Mouse (Mus musculus) midbrain, embryonic 11.5 days (tissue): ENCODE data around the gene Golga2. TPM values are rescaled to one million over a fixed set of nuclear protein-coding genes. Genes with fewer than 3 reads are reported as not detected.

Source experiments
- ATAC-seq: fragments of 200-750 bp; cut with Nextera tagmentation; 2 replicates; pipeline ENCODE4 v1.8.0; 2017; ENCODE audit warnings: moderate TSS enrichment, moderate library complexity; ENCODE audit not compliant: low FRiP score
- DNase-seq: peaks from one replicate; pipeline ENCODE4 v3.0.0; 2015; ENCODE audit warnings: low spot score; ENCODE audit errors: missing footprints
- H3K27ac ChIP-seq: fragments of 300-500 bp; sonication (generic); 2 replicates; pipeline ENCODE4 v1.5.1; 2014; ENCODE audit warnings: low read depth, low read length
- H3K27me3 ChIP-seq: fragments of 300-500 bp; sonication (generic); 2 replicates; pipeline ENCODE4 v1.6.1; 2014; ENCODE audit warnings: mild to moderate bottlenecking, low read length, moderate library complexity, mixed read lengths; ENCODE audit not compliant: control insufficient read depth, insufficient read depth
- H3K36me3 ChIP-seq: fragments of 300-500 bp; sonication (generic); 2 replicates; pipeline ENCODE4 v1.6.1; 2014; ENCODE audit warnings: mild to moderate bottlenecking, low read length, moderate library complexity, mixed read lengths; ENCODE audit not compliant: control insufficient read depth, insufficient read depth
- H3K4me1 ChIP-seq: fragments of 300-500 bp; sonication (generic); 2 replicates; pipeline ENCODE4 v1.6.1; 2014; ENCODE audit warnings: low read length; ENCODE audit not compliant: control insufficient read depth, insufficient read depth
- H3K4me2 ChIP-seq: fragments of 300-500 bp; sonication (generic); 2 replicates; pipeline ENCODE4 v1.6.1; 2014; ENCODE audit warnings: mild to moderate bottlenecking, moderate library complexity
- H3K4me3 ChIP-seq: fragments of 300-500 bp; sonication (generic); 2 replicates; pipeline ENCODE4 v1.5.1; 2014; ENCODE audit warnings: low read depth, low read length
- H3K9ac ChIP-seq: fragments of 300-500 bp; sonication (generic); 2 replicates; pipeline ENCODE4 v1.6.1; 2014; ENCODE audit warnings: low read length
- H3K9me3 ChIP-seq: fragments of 300-500 bp; sonication (generic); 2 replicates; pipeline ENCODE4 v1.6.1; 2016; ENCODE audit warnings: low read length; ENCODE audit not compliant: control insufficient read depth
- WGBS: fragments of 180-500 bp; shearing (Covaris S2); extraction: QIAGEN DNeasy Blood & Tissue Kit; methylation state at CpG from one replicate; pipeline ENCODE4 v1.1.7; 2014; 5-methylcytosine and 5-hydroxymethylcytosine counted together
- polyA plus RNA-seq: library from polyadenylated mRNA; unstranded; fragments of >200 nt; fragmentation: Nextera tagmentation; extraction: Ambion mirVana; gene quantifications from 2 replicates; pipeline ENCODE4 v1.2.1, GENCODE M21; 2014

Golga2 gene
- polyA plus RNA-seq, 1 experiment from 2014 or later = 16.7 TPM

- Histone ChIP-seq H3K4me1 (no peaks in the 10 kb centered on the region), H3K27me3 (no peaks in the 10 kb centered on the region), H3K4me3 (no peak overlapping the region), H3K36me3 (no peaks in the 10 kb centered on the region), H3K9ac (no peak overlapping the region), H3K27ac (no peak overlapping the region), H3K9me3 (no peaks in the 10 kb centered on the region), H3K4me2 (no peak overlapping the region)
- 46% methylated on average over 6 of the region's 6 CpGs for WGBS
- DNase-seq = no peak
- no peak for ATAC-seq
Observed at GRCm38 (mm10) chr2:32329531-32329930, 42.3 kb downstream of the Golga2 start.

GRCm38 (mm10) chr2:32332159-32332558, 45.0 kb downstream of the Golga2 start:
- no peak overlapping the region for H3K9ac ChIP-seq
- no peaks in the 10 kb centered on the region for H3K4me1 ChIP-seq
- H3K4me2 ChIP-seq = no peak overlapping the region
- H3K27me3 ChIP-seq = no peaks in the 10 kb centered on the region
- H3K9me3 ChIP-seq = no peaks in the 10 kb centered on the region
- 89% methylated on average over 5 of the region's 5 CpGs for WGBS
- no peaks in the 10 kb centered on the region for H3K36me3 ChIP-seq
- H3K27ac ChIP-seq = no peak overlapping the region
- no peak for ATAC-seq
- H3K4me3 ChIP-seq = no peak overlapping the region
- DNase-seq = no peak

DNA sequence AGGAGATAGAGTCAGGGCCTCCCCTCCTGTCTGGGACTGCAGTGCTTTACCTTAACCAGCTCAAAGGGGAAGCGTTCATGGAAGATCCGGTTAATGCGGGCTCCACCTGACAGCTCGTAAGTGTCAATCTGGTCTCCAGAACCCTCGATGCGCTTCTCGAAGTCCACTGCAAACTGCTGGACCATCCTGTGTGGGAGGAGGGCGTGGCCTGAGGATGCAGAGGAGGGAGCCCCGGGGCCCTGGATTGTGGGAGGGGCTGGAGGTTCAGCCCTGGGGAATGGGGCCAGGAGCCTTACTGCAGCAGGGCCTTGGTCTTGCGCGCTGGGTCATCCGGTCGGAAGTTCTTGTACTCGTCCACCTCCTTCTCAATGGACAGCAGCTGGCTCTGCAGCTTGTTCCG, 48.7 kb downstream of the Golga2 start:
- H3K4me3 ChIP-seq = no peak overlapping the region
- no peak overlapping the region for H3K27ac ChIP-seq
- H3K9ac ChIP-seq = no peak overlapping the region
- ATAC-seq (no peak), DNase-seq (no peak)
- no peaks in the 10 kb centered on the region for H3K9me3 ChIP-seq
- no peaks in the 10 kb centered on the region for H3K36me3 ChIP-seq
- H3K27me3 ChIP-seq = no peaks in the 10 kb centered on the region
- H3K4me1 ChIP-seq = no peaks in the 10 kb centered on the region
- no peak overlapping the region for H3K4me2 ChIP-seq
- WGBS = 55% methylated on average over 15 of the region's 15 CpGs

GRCm38 (mm10) chr2:32339912-32340642, 52.9 kb downstream of the Golga2 start:
- no peak for DNase-seq
- H3K27me3 ChIP-seq = no peaks in the 10 kb centered on the region
- no peak overlapping the region for H3K9ac ChIP-seq
- H3K4me2 ChIP-seq = no peak overlapping the region
- 42% methylated on average over 26 of the region's 26 CpGs for WGBS
- H3K9me3 ChIP-seq = no peaks in the 10 kb centered on the region
- H3K27ac ChIP-seq = no peak overlapping the region
- H3K4me3 ChIP-seq = no peak overlapping the region
- no peaks in the 10 kb centered on the region for H3K4me1 ChIP-seq
- no peaks in the 10 kb centered on the region for H3K36me3 ChIP-seq
- no peak for ATAC-seq

DNA sequence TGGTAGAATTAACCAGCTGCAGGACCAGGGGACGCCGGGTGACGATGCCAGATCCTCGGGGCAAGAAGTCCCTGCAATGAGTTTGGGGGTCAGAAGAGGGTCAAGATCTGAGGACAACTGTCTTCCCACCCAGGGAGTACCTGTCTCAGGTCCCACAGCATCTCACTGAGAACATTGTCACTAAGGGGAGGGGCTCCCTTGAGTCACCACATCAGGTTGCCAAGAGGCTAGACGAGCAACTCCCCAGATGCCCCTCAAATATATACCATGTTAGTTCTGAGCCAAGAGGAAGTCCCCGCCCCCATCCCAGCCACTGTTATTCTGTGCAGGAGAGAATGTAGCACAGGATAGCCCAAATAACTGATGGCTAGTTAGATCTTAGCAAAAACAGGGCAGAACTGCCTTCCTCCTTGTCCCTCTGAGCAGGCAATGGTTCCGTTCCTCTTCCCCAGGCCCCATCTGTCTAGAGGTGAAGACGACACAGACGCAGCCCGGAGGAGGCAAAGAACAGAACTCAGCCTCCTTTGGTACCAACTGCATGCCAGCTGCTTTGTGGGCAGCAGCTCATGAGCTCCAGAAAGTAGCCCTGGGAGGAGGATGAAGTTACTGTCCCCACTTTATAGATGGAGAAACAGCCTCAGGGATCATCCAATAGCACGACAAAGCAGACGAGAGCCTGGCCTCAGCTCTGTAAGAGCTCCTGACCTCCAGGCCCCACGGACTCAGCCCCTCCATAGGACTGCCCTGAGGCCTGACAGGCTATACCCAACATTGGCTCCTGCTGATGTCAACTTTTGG, 53.9 kb downstream of the Golga2 start:
- no peak overlapping the region for H3K27ac ChIP-seq
- ATAC-seq = no peak
- H3K36me3 ChIP-seq = no peaks in the 10 kb centered on the region
- no peaks in the 10 kb centered on the region for H3K4me1 ChIP-seq
- no peak overlapping the region for H3K4me3 ChIP-seq
- no peaks in the 10 kb centered on the region for H3K27me3 ChIP-seq
- H3K9ac ChIP-seq = 0 out of 2 replicates have a peak overlapping the region, but pooled peaks have one; percentile 5
- no peaks in the 10 kb centered on the region for H3K9me3 ChIP-seq
- H3K4me2 ChIP-seq = no peak overlapping the region
- WGBS = 87% methylated on average over 13 of the region's 13 CpGs
- no peak for DNase-seq

GRCm38 (mm10) chr2:32341634-32341939, 54.4 kb downstream of the Golga2 start:
- Histone ChIP-seq H3K27me3 (no peaks in the 10 kb centered on the region), H3K36me3 (no peaks in the 10 kb centered on the region), H3K9ac (0 out of 2 replicates have a peak overlapping the region, but pooled peaks have one; percentile 5), H3K9me3 (no peaks in the 10 kb centered on the region), H3K4me1 (no peaks in the 10 kb centered on the region), H3K27ac (no peak overlapping the region), H3K4me3 (no peak overlapping the region), H3K4me2 (no peak overlapping the region)
- ATAC-seq (no peak), DNase-seq (no peak)
- WGBS = 79% methylated on average over 4 of the region's 4 CpGs

DNA sequence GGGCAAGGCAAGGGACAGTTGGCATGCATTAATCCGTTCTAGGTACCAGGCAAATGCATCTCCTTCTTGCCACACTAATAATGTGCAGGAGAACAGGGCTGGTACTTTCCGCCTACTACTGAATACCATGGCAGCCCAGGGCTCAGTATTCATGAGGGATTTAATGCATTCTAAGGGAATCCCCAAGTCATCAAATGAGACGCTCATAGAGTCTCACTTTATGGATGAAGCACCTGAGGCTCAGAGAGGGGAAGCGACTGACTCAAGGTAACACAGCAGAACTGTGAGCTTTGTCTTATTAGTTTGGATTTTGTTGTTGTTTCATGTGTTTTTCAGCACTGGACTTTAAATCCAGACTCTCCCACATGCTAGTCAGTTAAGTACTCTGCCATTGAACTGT, 54.9 kb downstream of the Golga2 start:
- no peak overlapping the region for H3K27ac ChIP-seq
- no peak overlapping the region for H3K4me3 ChIP-seq

DNA sequence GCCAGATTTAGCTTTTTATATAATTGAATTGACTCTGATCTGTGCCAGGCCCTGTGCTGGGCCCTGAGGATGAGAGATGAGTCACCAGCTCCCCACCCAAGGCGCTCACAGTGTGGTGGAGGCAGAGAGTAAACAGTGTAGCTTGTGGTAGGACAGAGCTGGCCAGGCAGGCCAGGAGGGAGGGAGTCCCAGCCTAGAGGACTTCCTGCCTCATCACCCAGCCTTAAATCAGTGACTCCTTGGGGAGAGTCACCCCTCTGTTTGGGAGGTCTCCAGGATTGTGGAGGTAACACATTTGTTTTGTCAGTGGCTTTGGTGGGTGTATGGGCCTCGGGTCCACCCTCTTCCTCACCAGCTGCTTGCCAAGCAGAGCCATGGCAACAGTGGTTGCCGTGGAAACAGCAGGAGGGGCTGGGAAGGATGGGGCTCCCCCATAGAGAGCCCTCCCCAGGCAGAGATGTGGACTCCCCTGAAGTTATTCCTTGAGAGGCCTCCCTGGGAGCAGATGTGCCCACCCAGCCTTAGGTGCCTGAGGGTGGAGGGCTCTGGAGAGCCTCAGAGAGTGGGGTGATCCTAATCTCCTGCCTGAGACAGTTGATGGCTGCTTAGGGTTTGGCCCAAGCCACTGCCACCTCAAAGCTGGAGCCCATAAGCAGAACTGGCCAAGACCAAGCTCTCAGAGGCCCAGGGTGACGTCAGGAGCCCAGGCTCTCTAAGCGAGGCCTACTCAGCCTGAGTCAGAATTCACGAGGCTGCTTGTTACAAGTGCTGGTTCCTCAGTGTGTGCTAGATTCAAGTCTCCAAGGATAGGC, 55.6 kb downstream of the Golga2 start:
- 70% methylated on average over 6 of the region's 6 CpGs for WGBS
- 0 out of 2 replicates have a peak, but pooled peaks have one; percentile 38 for ATAC-seq
- no peak for DNase-seq

More for the DNA sequence above, 54.9 kb downstream of the Golga2 start:
- Histone ChIP-seq H3K36me3 (no peaks in the 10 kb centered on the region), H3K9me3 (no peaks in the 10 kb centered on the region), H3K9ac (no peak overlapping the region), H3K27me3 (no peaks in the 10 kb centered on the region), H3K4me1 (no peaks in the 10 kb centered on the region), H3K4me2 (no peak overlapping the region)
- 91% methylated on average over 4 of the region's 4 CpGs for WGBS
- DNase-seq (no peak), ATAC-seq (no peak)

DNA sequence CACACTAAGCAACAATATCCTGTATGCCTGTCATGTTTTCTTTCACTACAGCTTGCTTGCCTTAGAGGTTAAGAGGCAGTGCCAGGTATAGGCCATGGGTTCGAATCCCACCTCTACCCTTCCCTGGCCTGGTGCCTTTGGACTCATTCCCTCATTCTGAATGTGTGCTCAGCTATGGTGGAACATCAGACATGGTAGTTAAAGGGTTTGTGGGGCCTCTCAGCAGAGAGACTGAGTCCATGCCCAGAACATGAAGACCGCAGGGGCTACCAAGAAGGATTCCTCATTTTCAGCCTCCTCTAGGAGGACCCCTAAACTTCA, 56.1 kb downstream of the Golga2 start:
- H3K4me1 ChIP-seq = no peaks in the 10 kb centered on the region
- no peak overlapping the region for H3K27ac ChIP-seq
- no peak overlapping the region; the same call in 1 of the 2 replicates for H3K9ac ChIP-seq
- no peaks in the 10 kb centered on the region for H3K36me3 ChIP-seq
- no peak for DNase-seq
- H3K9me3 ChIP-seq = no peaks in the 10 kb centered on the region
- H3K27me3 ChIP-seq = no peaks in the 10 kb centered on the region
- H3K4me3 ChIP-seq = no peak overlapping the region
- 96% methylated on average over 2 of the region's 2 CpGs for WGBS
- no peak for ATAC-seq
- H3K4me2 ChIP-seq = no peak overlapping the region

More for the DNA sequence above, 55.6 kb downstream of the Golga2 start:
- H3K9me3 ChIP-seq = no peaks in the 10 kb centered on the region
- H3K4me2 ChIP-seq = no peak overlapping the region
- H3K4me3 ChIP-seq = no peak overlapping the region
- no peaks in the 10 kb centered on the region for H3K27me3 ChIP-seq
- no peaks in the 10 kb centered on the region for H3K36me3 ChIP-seq
- H3K27ac ChIP-seq = no peak overlapping the region
- no peaks in the 10 kb centered on the region for H3K4me1 ChIP-seq
- H3K9ac ChIP-seq = no peak overlapping the region; the same call in 1 of the 2 replicates
